Mouse (Mus musculus): ENCODE results near the gene Thra. TPM values are rescaled to one million over a fixed set of nuclear protein-coding genes. Genes with fewer than 3 reads are reported as not detected.

Thra gene
- 39.6 and 53.6 TPM in 2 replicates for polyA plus RNA-seq (2012; rRNA removed)

DNA sequence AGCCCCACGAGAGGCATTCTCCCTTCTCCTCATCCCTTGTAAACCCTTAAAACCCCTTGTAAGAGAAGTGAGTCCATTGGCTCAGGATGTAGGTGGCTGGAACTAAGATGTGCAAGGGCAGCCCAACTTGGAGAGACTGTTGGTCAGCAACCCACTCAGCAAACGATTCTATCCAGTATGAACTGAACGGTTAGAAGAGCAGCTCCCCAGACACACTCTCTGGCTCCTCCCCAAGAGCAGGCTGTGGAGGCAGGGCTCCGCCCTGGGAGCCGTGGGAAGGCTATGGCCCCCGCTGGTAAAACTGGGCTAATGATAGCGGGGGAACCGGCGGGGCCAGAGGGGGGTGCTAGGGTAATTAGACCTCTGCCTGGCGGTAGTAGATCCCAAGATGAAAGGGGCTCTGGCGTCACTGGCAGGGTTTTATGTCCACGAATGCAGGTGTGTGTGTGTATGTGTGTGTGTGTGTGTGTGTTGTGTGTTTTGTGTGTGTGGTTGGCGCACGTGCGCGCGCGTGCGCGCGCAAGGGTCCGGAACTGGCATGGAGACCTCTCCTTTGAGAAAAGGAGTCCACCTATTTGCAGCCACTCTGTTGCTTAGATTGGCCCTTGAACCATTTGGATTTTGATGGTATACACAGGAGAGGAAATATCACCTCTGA, at the start of gene Thra:
TSS of gene Thra (plus strand) at position 246 of the 658 bp plus-strand sequence.

DNA sequence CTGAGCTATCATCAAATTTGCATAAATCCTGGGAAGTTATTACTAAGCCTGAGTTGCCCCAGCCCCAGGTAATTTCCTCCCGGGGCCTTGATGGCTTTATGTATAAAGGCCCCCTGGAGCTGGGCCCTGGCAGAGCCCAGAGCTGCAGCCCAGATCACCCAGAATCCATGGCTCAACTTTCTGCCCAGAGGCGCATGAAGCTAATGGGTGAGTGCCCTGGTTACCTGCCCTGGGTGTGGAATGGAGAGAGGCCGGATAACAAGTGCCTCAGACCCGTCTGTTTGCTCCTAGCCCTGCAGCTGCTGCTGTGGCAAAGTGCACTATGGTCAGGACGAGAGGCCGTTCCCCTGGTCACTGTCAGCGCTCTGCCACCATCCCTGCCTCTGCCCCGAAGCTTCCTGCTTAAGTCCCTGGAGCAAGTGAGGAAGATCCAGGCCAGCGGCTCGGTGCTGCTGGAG, 39.2 kb upstream of the Thra start, which contains the start of gene Csf3:
TSS of gene Csf3 (plus strand) at position 51 of the 458 bp plus-strand sequence.

DNA sequence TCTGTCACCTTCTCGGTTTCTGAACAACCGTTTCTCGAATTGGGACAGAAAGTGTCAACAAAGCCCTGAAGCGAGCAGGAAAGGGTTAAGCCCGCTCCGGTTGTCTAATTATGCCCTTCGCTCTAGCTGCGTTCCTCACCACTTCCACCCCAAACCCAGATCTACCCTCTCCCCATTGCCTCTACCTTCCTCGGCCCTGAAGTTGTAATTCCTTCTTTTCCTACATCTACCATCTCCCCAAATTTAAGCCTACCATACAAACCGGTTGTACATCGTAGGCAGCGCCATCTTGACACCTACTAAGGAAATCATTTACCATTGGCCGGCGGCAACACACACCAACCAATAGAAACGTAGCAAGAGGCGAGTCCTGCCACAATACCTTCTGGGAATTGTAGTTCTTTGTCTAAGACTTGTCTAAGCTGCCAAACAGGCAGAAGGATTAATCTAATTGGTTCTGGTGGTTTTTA, 11.3 kb upstream of the Thra start, which contains the start of gene Med24:
TSS of gene Med24 (minus strand) at position 317 of the 470 bp plus-strand sequence.

DNA sequence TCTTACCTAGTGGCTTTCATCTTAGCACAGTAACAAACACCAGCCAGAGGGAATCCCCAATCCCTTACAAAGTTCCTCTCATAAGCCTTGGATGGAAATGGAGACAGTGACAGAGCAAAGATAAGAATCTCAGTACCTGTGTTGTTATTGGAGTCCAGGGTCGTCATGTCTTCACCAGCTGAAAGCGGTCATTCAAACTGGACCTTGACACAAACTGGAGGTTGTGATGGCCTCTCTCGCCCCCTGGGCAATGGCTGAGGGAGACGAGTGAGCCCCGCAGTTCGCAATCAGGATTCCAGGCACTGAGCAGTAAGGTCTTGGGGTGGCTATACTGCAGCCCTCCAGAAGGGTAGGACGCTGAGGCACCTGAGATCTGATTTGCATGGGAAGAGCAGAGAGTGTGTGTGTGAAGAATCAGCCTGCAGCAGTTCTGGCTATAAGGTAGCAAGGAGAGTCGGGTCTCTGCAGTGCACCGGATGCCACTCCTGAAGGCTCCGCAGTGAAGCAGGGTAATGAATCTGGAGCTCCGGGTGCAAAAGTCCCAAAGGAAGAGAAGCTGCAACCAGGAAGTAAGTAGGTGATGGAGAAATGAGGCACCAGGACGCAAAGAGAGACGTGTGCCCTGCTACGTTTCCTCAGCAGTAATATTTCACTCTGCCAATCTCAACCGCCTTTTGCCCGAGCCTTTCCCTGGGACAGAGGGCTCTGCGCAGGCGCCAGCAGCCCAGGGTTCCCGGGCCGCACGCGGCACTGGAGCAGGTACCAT, 34.3 kb downstream of the Thra start, which contains the start of gene Nr1d1:
TSS of gene Nr1d1 (minus strand) at position 752 of the 766 bp plus-strand sequence.

DNA sequence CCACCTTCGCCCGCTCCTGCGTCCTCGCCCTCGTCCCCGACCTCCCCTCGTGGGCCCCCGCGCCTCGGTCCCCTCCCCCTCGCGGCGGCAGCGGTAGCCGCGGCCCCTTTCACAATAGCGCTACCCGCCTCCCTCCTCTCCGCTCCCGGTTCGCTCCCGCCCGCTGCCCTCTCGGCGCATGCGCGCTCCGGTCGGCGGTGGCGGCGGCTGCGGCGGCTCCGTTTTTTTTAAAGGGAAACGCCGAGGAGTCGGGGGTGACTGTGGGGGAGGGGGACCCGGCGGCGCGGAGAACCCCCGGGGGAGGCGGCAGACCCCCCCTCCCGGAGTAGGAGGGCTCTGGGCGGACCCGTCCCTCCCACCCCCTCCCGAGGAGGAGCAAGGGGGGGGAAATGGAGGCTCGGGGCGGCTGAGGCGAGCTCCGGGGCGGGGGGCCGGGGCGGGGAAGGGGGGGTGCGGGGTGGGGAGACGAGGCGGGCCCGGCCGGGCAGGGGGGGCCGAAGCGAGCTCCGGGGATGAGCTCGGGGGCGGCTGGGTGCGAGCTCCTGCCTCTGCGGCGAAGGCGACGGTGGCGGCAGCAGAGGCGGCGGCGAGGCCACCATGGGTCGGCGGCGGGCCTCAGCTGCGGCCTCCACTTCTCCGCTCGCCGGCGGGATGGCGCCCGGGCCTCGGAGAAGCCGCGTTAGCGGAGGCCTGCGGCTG, 54.7 kb downstream of the Thra start, which contains the start of gene Msl1:
TSS of gene Msl1 (plus strand) at position 502 of the 699 bp plus-strand sequence.

DNA sequence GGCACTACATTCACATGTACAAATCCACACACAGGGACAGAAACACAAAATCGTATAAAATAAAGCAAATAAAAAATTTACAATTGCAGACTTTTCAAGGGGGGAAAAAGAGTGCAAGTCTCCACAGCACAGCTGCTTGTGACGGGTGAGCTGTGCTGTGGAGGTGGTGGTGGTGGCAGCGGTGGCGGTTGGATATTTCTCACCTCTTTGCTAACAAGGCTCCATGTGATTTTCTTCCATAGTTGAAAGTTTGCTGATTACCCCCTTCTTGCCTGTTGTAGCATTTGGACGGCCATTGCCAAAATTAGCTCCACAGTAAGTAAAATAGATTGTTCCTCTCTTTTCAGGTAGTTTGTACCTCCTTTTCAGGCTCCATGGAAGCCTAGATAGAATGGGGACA, 64.2 kb downstream of the Thra start, which contains the start of gene Casc3:
TSS of gene Casc3 (plus strand) at position 301 of the 400 bp plus-strand sequence.

Other genes starting within 250 kb of the Thra start
- gene Ikzf3, start 194.6 kb upstream of the Thra start, polyA plus RNA-seq (2012; rRNA removed) = 0.21 and 0.39 TPM in 2 replicates
- not detected in 2 replicates for gene Zpbp2, start 189.5 kb upstream of the Thra start, polyA plus RNA-seq (2012; rRNA removed)
- gene Ormdl3, start 153.3 kb upstream of the Thra start, polyA plus RNA-seq (2012; rRNA removed) = 25.0 and 29.7 TPM in 2 replicates
- gene Lrrc3c, start 142.3 kb upstream of the Thra start, polyA plus RNA-seq (2012; rRNA removed) = not detected in 2 replicates
- gene Gm12355, start 115.0 kb upstream of the Thra start, polyA plus RNA-seq (2012; rRNA removed) = not detected in 2 replicates
- 0.05 TPM in 1 of 2 replicates, not detected in the other for gene Gsdma3, start 114.3 kb upstream of the Thra start, polyA plus RNA-seq (2012; rRNA removed)
- 1,555 and 1,561 TPM in 2 replicates for gene Gsdma2, start 93.9 kb upstream of the Thra start, polyA plus RNA-seq (2012; rRNA removed)
- 10.1 and 13.1 TPM in 2 replicates for gene Gsdma, start 76.3 kb upstream of the Thra start, polyA plus RNA-seq (2012; rRNA removed)
- gene Psmd3, start 58.1 kb upstream of the Thra start, polyA plus RNA-seq (2012; rRNA removed) = 80.1 and 85.7 TPM in 2 replicates
- gene Csf3, start 39.4 kb upstream of the Thra start, polyA plus RNA-seq (2012; rRNA removed) = 0.05 and 0.17 TPM in 2 replicates
- gene Med24, start 11.2 kb upstream of the Thra start, polyA plus RNA-seq (2012; rRNA removed) = 39.7 and 42.3 TPM in 2 replicates
- 41.8 and 51.0 TPM in 2 replicates for gene Nr1d1, start 34.7 kb downstream of the Thra start, polyA plus RNA-seq (2012; rRNA removed)
- 13.0 and 27.7 TPM in 2 replicates for gene Msl1, start 54.9 kb downstream of the Thra start, polyA plus RNA-seq (2012; rRNA removed)
- 12.8 and 15.0 TPM in 2 replicates for gene Casc3, start 64.3 kb downstream of the Thra start, polyA plus RNA-seq (2012; rRNA removed)
- 27.1 and 44.2 TPM in 2 replicates for gene Rapgefl1, start 96.1 kb downstream of the Thra start, polyA plus RNA-seq (2012; rRNA removed)
- gene Wipf2, start 123.0 kb downstream of the Thra start, polyA plus RNA-seq (2012; rRNA removed) = 8.5 and 14.1 TPM in 2 replicates
- gene Cdc6, start 167.2 kb downstream of the Thra start, polyA plus RNA-seq (2012; rRNA removed) = 0.10 and 0.27 TPM in 2 replicates
- gene Rara, start 187.2 kb downstream of the Thra start, polyA plus RNA-seq (2012; rRNA removed) = 35.6 and 46.0 TPM in 2 replicates
- gene Gjd3, start 242.4 kb downstream of the Thra start, polyA plus RNA-seq (2012; rRNA removed) = 1.8 and 5.1 TPM in 2 replicates